Mouse (Mus musculus) spleen, postnatal 36 days (tissue): ENCODE measurements around the gene Mturn.
A peak's percentile ranks its signal among the peaks of the same experiment; 100 is the strongest.

Experiments used
- DNase-seq, 2 experiments: peaks; one replicate each; pipeline ENCODE4 v3.0.0; 2022; ENCODE audit warnings: low spot score in 2 of 2, mixed read lengths in 1 of 2

Mturn gene

GRCm38 (mm10) chr6:54680891-54681745 lies at the start of gene Mturn:
Gene Mturn, plus strand, starts transcription at chr6:54681624.
- peak; percentile 99 for DNase-seq

GRCm38 (mm10) chr6:54639877-54640276 lies 41.5 kb upstream of the Mturn start:
- DNase-seq, result no peak

GRCm38 (mm10) chr6:54641953-54642352 lies 39.5 kb upstream of the Mturn start:
- DNase-seq, result no peak

DNA sequence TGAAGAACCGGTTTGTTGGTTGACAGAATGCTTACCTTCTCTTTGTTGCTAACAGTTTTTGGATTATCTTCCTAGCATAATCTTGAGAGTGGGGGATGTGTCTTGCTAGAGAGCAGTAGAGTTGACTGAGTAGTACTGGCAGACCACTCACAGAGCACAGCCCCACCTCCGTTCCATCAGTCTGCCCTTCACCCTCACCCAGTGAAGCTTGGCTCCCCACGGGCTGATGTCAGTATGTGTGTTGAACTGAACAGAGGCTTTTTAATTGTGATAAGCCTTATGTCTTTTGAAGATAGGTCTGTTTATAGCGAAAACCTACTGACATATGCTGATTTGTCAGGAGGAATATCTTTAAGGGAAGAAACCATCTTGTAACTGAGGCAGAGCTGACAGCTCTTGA lies 38.2 kb upstream of the Mturn start:
- no peak for DNase-seq

- no peak for DNase-seq
Observed at GRCm38 (mm10) chr6:54655471-54656095, 25.8 kb upstream of the Mturn start.

GRCm38 (mm10) chr6:54657861-54658260 lies 23.6 kb upstream of the Mturn start:
- DNase-seq, result no peak

- DNase-seq, result no peak
Observed at GRCm38 (mm10) chr6:54669868-54670267, 11.6 kb upstream of the Mturn start.

GRCm38 (mm10) chr6:54672901-54673300 lies 8.5 kb upstream of the Mturn start:
- DNase-seq, result no peak

DNA sequence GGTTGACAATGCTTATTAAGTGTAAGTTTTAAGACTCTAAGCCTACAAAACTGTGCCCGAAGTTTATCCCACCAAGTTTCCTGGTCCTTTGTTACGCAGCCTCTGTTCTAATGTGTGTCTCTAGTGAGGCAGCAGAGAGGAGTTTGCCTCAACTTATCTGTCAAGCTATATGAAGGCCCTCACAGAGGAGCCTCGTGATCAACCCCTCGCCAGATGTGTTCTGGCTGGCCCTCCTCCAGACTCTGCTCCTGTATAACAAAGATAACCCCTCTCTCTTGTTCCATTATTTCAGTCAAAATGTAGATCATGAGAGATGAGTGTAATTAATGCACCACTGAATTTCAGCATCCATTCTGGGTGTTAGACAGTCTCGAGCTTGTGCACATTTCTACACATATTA lies 1.7 kb upstream of the Mturn start:
- peak; percentile 44 to 68 for DNase-seq

GRCm38 (mm10) chr6:54681746-54682428 lies 463 bp downstream of the Mturn start:
- no peak for DNase-seq

DNA sequence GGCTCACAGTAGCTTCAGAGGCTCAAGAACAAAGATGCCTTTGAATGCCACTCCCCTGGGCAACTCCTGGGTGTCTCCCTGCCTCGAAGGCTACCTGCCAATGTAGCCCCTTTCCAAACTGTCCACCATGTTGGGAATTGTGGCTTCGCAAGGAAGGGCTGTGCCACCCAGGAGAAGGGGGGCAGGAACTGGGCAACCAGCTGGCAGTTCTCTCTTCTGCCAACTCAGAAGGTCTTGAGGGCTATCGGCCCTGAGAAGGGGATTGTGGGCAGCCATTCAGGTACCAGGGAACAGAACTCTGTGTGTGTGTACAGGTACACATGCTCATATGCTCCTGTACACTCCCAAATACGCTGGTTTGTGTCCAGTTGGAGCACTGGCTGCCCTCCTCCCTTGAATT lies 2.7 kb downstream of the Mturn start:
- DNase-seq, result no peak

DNA sequence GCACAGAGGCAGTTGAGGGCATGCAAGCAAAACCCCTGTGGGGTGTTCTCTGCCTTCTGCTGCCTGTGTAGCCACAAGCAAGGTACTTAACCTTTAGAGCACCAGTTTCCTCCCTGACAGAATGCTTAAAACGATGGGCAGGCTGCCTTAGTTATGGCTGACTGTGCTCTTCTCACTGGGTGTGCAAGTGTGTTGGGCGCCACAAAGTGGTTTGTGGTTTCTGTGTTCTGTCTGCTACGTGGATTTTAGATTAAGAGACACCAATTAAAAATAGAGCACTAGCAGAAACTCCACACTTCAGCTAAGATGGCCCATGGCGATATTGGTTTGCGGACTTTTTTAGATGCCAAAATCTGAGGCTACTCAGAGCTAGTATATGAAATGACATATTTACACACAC lies 3.7 kb downstream of the Mturn start:
- DNase-seq, result no peak

GRCm38 (mm10) chr6:54685716-54686395 lies 4.4 kb downstream of the Mturn start:
- DNase-seq, result no peak

DNA sequence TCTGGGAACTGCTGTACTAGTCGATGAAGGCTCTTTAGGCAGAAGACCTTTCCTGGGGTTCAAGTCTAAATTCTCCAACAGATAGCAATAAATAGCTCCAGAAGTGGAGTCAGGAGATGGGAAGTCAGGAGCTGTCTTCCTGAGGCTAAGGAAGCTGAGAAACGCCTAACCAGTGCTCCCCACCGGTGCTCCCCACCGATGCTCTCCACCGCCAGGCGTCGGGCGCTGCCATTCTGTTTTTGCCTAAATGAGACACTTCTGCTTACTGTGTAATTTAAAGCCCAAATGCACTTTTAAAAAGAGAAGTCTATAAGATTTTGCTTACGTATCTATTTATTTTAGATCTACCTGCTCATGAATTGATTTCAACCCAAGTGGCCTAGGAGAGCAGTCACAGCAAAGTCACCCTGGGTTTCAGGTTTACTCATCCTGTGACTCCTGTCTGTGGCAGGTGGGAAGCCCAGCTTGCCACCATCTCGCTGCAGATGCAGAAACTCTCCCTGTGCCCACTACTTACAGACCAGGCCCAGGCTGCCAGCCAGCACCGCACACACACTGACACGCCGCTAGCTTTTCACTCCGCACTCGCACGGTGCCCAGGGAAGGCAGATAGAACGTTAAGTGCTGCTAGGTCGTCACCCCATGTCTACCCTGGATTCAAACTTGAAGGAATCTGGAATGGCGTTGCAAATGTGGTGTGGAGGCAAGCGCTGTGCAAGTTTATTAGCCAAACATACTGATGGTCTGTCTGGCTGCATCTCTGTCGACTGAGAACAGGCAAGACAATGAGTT lies 5.7 kb downstream of the Mturn start:
- no peak for DNase-seq

- no peak for DNase-seq
Observed at GRCm38 (mm10) chr6:54688467-54689323, 7.3 kb downstream of the Mturn start.

DNA sequence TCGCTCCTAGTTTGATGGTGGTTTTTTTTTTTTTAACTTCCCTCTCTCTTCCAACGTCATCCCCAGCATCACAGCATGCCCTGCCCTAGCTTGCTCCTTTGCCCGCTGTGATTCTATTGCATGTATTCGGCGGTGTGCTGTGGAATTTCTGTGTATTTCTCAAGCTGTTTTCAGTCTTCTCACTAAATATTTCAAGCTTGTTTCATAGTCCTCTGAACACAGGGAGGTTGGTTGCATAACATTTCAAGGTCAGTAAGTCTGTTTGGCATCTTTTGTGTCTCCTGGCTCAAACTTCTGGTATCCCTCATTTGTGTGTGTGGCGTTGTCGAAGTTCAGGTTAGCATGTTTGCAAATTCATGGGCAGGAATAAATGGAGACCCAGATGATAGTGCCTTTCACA lies 8.3 kb downstream of the Mturn start:
- DNase-seq, result no peak

DNA sequence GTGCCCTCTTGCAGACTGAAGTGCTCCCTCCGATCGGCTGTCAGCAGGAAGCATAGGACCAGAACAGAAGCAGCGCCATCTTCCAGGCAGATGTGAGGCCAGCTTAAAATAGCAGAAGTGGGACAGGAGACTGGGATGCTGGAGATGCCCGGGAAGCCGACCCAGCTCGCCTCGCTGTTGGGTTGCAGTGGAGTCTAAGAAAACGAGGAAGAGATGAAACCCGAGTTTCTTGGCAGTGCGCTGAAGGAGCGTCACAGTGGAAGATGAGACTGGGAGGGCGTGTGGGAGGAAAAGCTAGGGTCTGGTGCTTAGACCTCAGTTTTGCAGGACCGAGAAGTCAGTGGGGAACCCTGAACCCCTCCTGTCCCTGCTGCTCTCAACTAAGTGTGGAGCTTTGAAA lies 9.4 kb downstream of the Mturn start:
- no peak for DNase-seq

GRCm38 (mm10) chr6:54691368-54692116 lies 10.1 kb downstream of the Mturn start:
- no peak for DNase-seq

DNA sequence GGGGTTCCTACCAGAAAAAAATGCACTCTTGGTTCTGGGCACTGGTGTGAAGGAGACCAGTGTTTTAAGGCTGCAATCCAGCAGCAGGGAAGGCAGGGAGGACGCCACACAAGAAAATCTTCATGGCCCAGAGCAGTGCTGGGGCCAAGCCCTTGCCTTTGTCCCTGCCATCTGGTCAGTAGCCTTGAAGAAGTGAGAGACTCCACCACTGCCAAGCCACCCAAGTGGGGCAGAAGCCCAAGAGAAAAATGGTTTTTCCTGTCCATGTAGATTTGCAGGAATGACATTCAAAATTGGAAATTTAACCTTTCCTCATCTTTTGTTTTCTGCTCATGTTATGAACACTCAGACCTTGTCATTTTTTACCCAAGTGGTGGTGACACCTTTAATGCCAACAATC lies 10.8 kb downstream of the Mturn start:
- DNase-seq, result no peak

GRCm38 (mm10) chr6:54693286-54693685 lies 11.9 kb downstream of the Mturn start:
- DNase-seq, result no peak
